Mouse (Mus musculus) midbrain, postnatal 0 days (tissue): ENCODE data around the gene Soga1. TPM values are rescaled to one million over a fixed set of nuclear protein-coding genes. Genes with fewer than 3 reads are reported as not detected.

Experiments
- ATAC-seq: fragments of 200-750 bp; cut with Nextera tagmentation; 2 replicates; pipeline ENCODE4 v1.8.0; 2017; ENCODE audit warnings: moderate number of reproducible peaks, mild to moderate bottlenecking, moderate TSS enrichment, moderate library complexity; ENCODE audit not compliant: low FRiP score
- DNase-seq: peaks from one replicate; pipeline ENCODE4 v3.0.0-alpha.2; 2015; ENCODE audit warnings: low spot score
- H3K27ac ChIP-seq: fragments of 300-500 bp; sonication (generic); 2 replicates; pipeline ENCODE4 v1.5.1; 2014; ENCODE audit warnings: low read depth, mild to moderate bottlenecking, low read length, mixed read lengths
- H3K27me3 ChIP-seq: fragments of 300-500 bp; sonication (generic); 2 replicates; pipeline ENCODE4 v1.6.1; 2014; ENCODE audit warnings: low read length, control low read depth, mixed read lengths; ENCODE audit not compliant: insufficient read depth
- H3K36me3 ChIP-seq: fragments of 300-500 bp; sonication (generic); 2 replicates; pipeline ENCODE4 v1.6.1; 2014; ENCODE audit warnings: low read length, control low read depth, mixed read lengths; ENCODE audit not compliant: insufficient read depth
- H3K4me1 ChIP-seq: fragments of 300-500 bp; sonication (generic); 2 replicates; pipeline ENCODE4 v1.6.1; 2014; ENCODE audit warnings: mild to moderate bottlenecking, control low read depth, antibody characterized with exemption, low read length, mixed read lengths; ENCODE audit not compliant: insufficient read depth
- H3K4me2 ChIP-seq: fragments of 300-500 bp; sonication (generic); 2 replicates; pipeline ENCODE4 v1.6.1; 2014; ENCODE audit warnings: low read depth, mild to moderate bottlenecking, low read length, mixed read lengths; ENCODE audit not compliant: poor library complexity, severe bottlenecking
- H3K4me3 ChIP-seq: fragments of 300-500 bp; sonication (generic); 2 replicates; pipeline ENCODE4 v1.5.1; 2014; ENCODE audit warnings: low read depth, mild to moderate bottlenecking, low read length, moderate library complexity
- H3K9ac ChIP-seq: fragments of 300-500 bp; sonication (generic); replicated peaks from 2 replicates; pipeline ENCODE4 v1.6.1; 2014; ENCODE audit warnings: mild to moderate bottlenecking, low read length, moderate library complexity, mixed read lengths; ENCODE audit not compliant: poor library complexity, severe bottlenecking
- H3K9me3 ChIP-seq: fragments of 300-500 bp; sonication (generic); 2 replicates; pipeline ENCODE4 v1.6.1; 2016; ENCODE audit warnings: low read length, control low read depth
- CTCF ChIP-seq: IDR thresholded peaks from 2 replicates; pipeline ENCODE4 v1.5.1; 2016; ENCODE audit warnings: antibody characterized with exemption, mild to moderate bottlenecking
- WGBS: fragments of 180-500 bp; shearing (Covaris S2); extraction: QIAGEN DNeasy Blood & Tissue Kit; methylation state at CpG from one replicate; pipeline ENCODE4 v1.1.7; 2014; 5-methylcytosine and 5-hydroxymethylcytosine counted together
- polyA plus RNA-seq: library from polyadenylated mRNA; unstranded; fragments of >200 nt; fragmentation: Nextera tagmentation; extraction: Ambion mirVana; gene quantifications from 2 replicates; pipeline ENCODE4 v1.2.1, GENCODE M21; 2015
- total RNA-seq: library from RNA; depleted of rRNA; stranded (reverse); fragments of >200 nt; gene quantifications from 2 replicates; pipeline ENCODE4 v1.2.3, GENCODE M21; 2014

The Soga1 gene
- total and polyA plus RNA-seq, 2 experiments from 2014 or later: 3.9 to 132 TPM

DNA sequence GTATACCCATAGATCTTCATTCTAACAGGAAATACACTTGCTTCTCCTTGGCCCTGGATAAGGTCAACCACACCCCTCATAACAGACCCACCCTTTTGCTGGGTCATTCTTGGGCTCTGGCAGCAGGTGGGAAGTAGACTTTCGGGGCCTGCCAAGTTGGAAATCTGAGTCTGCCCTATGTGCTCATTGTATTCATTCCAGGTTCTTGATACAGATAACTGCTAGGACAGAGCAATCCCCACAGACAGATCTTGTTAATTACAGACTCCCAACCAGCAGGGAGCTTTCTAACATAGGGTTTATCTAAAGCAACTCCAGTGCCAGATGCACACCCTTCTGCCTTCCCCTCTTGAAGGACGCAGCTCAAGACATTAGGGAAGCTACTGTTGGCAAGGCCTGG lies 96.2 kb downstream of the Soga1 start:
- Histone ChIP-seq H3K9ac (no peak overlapping the region), H3K4me2 (no peak overlapping the region), H3K27me3 (no peaks in the 10 kb centered on the region), H3K4me1 (no peaks in the 10 kb centered on the region), H3K9me3 (no peaks in the 10 kb centered on the region), H3K36me3 (no peaks in the 10 kb centered on the region; the same call in 1 of the 2 replicates), H3K4me3 (no peak overlapping the region), H3K27ac (no peak overlapping the region)
- TF ChIP-seq CTCF: no peak
- DNase-seq (peak; percentile 8), ATAC-seq (no peak)
- WGBS: 67% methylated on average over 2 of the region's 2 CpGs

DNA sequence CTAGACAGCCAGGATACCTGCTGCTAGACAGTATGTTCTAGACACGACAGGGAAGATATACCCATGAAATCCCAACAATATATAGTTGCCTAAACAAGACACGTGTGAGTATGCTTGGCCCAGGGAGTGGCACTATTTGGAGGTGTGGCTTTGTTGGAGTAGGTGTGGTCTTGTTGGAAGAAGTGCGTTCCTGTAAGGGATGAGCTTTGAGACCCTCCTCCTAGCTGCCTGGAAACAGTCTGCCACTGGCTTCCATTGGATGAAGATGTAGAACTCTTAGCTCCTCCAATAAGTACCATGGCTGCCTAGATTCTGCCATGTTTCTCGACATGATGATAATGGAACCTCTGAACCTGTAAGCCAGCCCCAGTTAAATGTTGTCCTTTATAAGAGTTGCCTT lies 97.8 kb downstream of the Soga1 start:
- DNase-seq (no peak), ATAC-seq (no peak)
- H3K4me1 ChIP-seq: no peaks in the 10 kb centered on the region
- H3K9me3 ChIP-seq: no peaks in the 10 kb centered on the region
- no peak overlapping the region for H3K27ac ChIP-seq
- H3K4me3 ChIP-seq: no peak overlapping the region
- no peak for TF ChIP-seq CTCF
- WGBS: 84% methylated on average over 4 of the region's 4 CpGs
- H3K4me2 ChIP-seq: no peak overlapping the region
- no peaks in the 10 kb centered on the region for H3K36me3 ChIP-seq
- no peaks in the 10 kb centered on the region for H3K27me3 ChIP-seq
- H3K9ac ChIP-seq: no peak overlapping the region

DNA sequence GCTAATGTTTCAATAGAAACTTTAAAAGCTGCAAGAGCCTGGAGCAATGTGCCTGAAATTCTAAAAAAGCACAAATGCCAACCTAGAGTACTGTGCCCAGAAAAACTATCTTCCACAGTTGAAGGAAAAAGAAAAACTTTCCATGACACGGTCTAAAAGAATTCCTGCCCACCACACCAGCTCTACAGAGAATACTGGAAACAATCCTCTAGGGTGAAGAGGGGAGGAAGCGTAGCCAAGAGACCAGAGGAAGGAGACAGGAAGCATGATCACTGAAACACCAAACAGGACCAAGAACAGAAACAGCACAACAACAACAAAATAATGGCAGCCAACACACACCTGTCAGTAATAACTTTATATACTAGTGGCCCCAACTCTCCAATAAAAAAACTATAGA lies 99.0 kb downstream of the Soga1 start:
- Histone ChIP-seq H3K9ac (no peak overlapping the region), H3K4me3 (no peak overlapping the region), H3K27ac (no peak overlapping the region), H3K9me3 (no peaks in the 10 kb centered on the region), H3K36me3 (no peaks in the 10 kb centered on the region), H3K4me2 (no peak overlapping the region), H3K4me1 (no peaks in the 10 kb centered on the region), H3K27me3 (no peaks in the 10 kb centered on the region)
- no peak for TF ChIP-seq CTCF
- DNase-seq: no peak
- WGBS: 70% methylated on average over 2 of the region's 2 CpGs
- no peak for ATAC-seq

DNA sequence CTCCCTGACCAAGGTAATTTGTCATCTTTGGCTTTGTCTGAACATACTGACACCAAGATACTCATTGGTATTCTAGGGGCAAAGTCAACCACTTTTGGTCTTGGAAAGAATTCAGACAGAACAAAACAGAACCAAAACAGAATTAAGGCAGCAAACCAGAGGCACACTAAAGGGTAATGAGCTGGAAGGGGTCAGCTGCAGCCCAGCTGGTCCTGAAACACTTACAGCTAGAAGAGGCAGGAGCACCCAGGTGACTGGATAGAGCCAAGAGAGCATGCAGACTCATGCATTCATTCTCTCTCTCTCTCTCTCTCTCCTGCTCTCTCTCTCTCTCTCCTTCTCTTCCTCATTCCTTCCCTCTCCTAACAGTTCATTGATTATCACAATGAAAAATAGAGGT lies 102.3 kb downstream of the Soga1 start:
- Histone ChIP-seq H3K27ac (no peak overlapping the region), H3K36me3 (no peaks in the 10 kb centered on the region), H3K4me1 (no peaks in the 10 kb centered on the region), H3K9ac (no peak overlapping the region), H3K4me3 (no peak overlapping the region), H3K27me3 (no peaks in the 10 kb centered on the region), H3K9me3 (no peaks in the 10 kb centered on the region), H3K4me2 (no peak overlapping the region)
- TF ChIP-seq CTCF: no peak
- no peak for ATAC-seq
- DNase-seq: peak; percentile 59

DNA sequence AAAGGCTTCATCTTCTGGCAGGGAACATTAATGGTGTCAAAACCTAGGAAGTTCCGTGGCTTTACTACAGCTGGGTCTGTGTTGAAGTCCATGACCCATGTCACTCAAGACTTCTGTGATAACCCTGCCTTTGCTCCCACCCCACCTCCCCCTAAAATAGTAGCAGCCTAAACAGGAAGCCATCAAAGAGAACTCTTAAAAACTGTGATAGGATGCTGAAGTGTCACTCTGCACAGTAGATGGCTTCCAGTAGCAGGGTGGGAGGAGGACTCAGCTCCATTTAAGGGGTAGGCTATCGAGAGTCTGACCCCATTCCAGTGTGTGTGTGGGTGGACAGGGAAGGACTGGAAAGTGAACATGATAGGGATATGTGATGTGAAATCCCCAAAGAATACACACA lies 104.1 kb downstream of the Soga1 start:
- WGBS: 81% methylated on average over 2 of the region's 2 CpGs
- Histone ChIP-seq H3K4me2 (no peak overlapping the region), H3K9me3 (no peaks in the 10 kb centered on the region), H3K27me3 (no peaks in the 10 kb centered on the region), H3K4me1 (no peaks in the 10 kb centered on the region), H3K4me3 (no peak overlapping the region), H3K9ac (no peak overlapping the region), H3K27ac (no peak overlapping the region), H3K36me3 (no peaks in the 10 kb centered on the region)
- no peak for DNase-seq
- no peak for ATAC-seq
- TF ChIP-seq CTCF: no peak

DNA sequence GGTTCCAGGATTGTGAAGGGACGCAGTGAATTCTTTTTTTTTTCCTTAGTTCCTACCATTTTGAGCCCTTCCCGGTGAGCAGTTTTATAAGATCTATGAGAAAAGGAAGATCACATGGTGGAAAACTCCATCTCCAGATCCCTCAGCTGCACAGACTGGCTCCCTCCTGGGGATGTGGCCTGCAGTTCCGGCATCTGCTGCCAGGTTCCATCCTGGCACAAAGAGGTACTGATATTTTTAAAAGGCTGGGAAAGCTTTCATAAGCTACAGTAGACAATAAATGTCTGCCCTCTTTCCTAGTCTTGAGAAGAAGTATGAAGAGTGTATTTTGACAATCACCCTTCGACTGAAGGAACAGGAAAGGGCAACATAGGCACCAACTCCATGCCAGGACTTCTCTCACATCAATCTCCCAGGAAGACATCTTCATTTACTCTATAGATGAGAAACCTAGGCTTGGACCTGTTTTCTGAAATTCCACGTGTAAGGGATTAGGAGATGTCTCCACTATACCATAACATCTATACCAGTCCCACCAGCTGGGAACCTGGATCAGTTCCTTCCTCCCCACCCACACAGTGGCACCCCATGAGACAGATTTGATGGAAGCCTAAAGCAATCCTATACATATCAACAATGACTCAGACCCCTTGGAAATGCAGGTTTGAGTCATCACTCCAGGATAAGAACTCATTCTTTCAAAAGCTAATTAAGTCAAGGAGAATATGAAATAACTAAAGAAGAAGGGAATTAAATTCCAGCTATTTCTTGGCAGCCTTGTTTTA lies 105.5 kb downstream of the Soga1 start:
- 82% methylated on average over 5 of the region's 5 CpGs for WGBS
- Histone ChIP-seq H3K4me2 (no peak overlapping the region), H3K4me1 (no peaks in the 10 kb centered on the region), H3K4me3 (no peak overlapping the region), H3K9me3 (no peaks in the 10 kb centered on the region), H3K36me3 (no peaks in the 10 kb centered on the region), H3K27ac (no peak overlapping the region; the same call in 1 of the 2 replicates), H3K27me3 (no peaks in the 10 kb centered on the region), H3K9ac (no peak overlapping the region)
- no peak for DNase-seq
- ATAC-seq: no peak
- TF ChIP-seq CTCF: no peak
